Mouse (Mus musculus): ENCODE results near the gene Nipsnap3b. TPM values are rescaled to one million over a fixed set of nuclear protein-coding genes. Genes with fewer than 3 reads are reported as not detected.

The Nipsnap3b gene
- polyA plus RNA-seq, 1 experiment, result 15.9 TPM

GRCm38 (mm10) chr4:53030326-53030948, 18.8 kb downstream of the Nipsnap3b start:
- H3ac ChIP-seq (ENCODE audit: control insufficient read depth, insufficient read length), result no peak overlapping the region
- no peaks in the 10 kb centered on the region for H3K27me3 ChIP-seq (ENCODE audit: control insufficient read depth, insufficient read depth, insufficient read length)
- H3K4me3 ChIP-seq, result no peak overlapping the region
- TF ChIP-seq CEBPB (IDR thresholded peaks at IDR 0.05; ENCODE audit: insufficient read depth, poor library complexity, severe bottlenecking), result no peak
- no peak for TF ChIP-seq MYOG (IDR thresholded peaks at IDR 0.05; ENCODE audit: control insufficient read depth in 1 of 3, insufficient read depth in 1 of 3, insufficient read length in 2 of 3, low read depth in 2 of 3)
- TF ChIP-seq TCF3 (IDR thresholded peaks at IDR 0.05; ENCODE audit: insufficient read length, low read depth), result no peak
- no peak for TF ChIP-seq E2F4 (IDR thresholded peaks at IDR 0.05; ENCODE audit: insufficient read depth)
- TF ChIP-seq REST (IDR thresholded peaks at IDR 0.05; ENCODE audit: insufficient read depth, insufficient read length), result no peak
- TF ChIP-seq TCF12 (IDR thresholded peaks at IDR 0.05; ENCODE audit: insufficient read depth, poor library complexity, severe bottlenecking), result no peak
- no peak for TF ChIP-seq SRF (IDR thresholded peaks at IDR 0.05; ENCODE audit: control insufficient read depth, insufficient read length, low read depth)
- no peak for TF ChIP-seq MYOD1 (IDR thresholded peaks at IDR 0.05; ENCODE audit: control insufficient read depth in 1 of 3, insufficient read length in 2 of 3, low read depth in 2 of 3)
- TF ChIP-seq POLR2A (IDR thresholded peaks at IDR 0.05; ENCODE audit: insufficient read length, low read depth), result no peak
- TF ChIP-seq USF1 (IDR thresholded peaks at IDR 0.05; ENCODE audit: low read depth), result no peak
- TF ChIP-seq POLR2AphosphoS2 (IDR thresholded peaks at IDR 0.05; ENCODE audit: insufficient read length, low read depth), result no peak
- no peak for TF ChIP-seq MAX (IDR thresholded peaks at IDR 0.05; ENCODE audit: low read depth)
- no peak overlapping the region for H3K4me2 ChIP-seq (ENCODE audit: low read depth)
- no peaks in the 10 kb centered on the region for H3K36me3 ChIP-seq (ENCODE audit: control insufficient read depth, insufficient read depth)
- no peaks in the 10 kb centered on the region for H3K79me2 ChIP-seq (ENCODE audit: control insufficient read depth, insufficient read depth)

DNA sequence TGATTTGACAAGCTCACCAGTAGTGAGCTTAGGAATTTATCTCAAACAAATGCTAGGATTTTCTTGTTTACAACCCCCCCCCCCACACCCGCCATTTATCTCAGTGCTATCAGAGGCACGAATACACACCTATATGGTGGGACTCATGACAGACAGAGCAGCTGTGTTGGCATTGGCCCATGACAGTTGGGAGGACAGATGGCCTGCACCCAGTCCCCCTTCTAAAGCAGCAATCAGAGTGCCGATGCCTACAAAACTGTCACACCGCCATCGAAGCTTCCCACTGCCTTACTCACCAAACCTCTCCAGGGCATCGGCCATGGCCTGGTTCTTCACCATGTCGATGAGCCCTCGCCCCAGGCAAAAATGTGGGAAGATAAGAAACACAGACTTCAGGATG, 32.1 kb downstream of the Nipsnap3b start:
- TF ChIP-seq TCF12 (IDR thresholded peaks at IDR 0.05; ENCODE audit: insufficient read depth, poor library complexity, severe bottlenecking) (no peak), MYOD1 (IDR thresholded peaks at IDR 0.05; ENCODE audit: control insufficient read depth in 1 of 3, insufficient read length in 2 of 3, low read depth in 2 of 3) (peak in 1 of 3 experiments; percentile 45)
- H3K27me3 ChIP-seq (ENCODE audit: control insufficient read depth, insufficient read depth, insufficient read length), result no peaks in the 10 kb centered on the region
- H3K36me3 ChIP-seq (ENCODE audit: control insufficient read depth, insufficient read depth), result no peaks in the 10 kb centered on the region

GRCm38 (mm10) chr4:53045807-53046206, 34.1 kb downstream of the Nipsnap3b start:
- H3ac ChIP-seq (ENCODE audit: control insufficient read depth, insufficient read length), result no peak overlapping the region

More for the DNA sequence above, 32.1 kb downstream of the Nipsnap3b start:
- no peak overlapping the region for H3ac ChIP-seq (ENCODE audit: control insufficient read depth, insufficient read length)
- H3K79me2 ChIP-seq (ENCODE audit: control insufficient read depth, insufficient read depth), result no peaks in the 10 kb centered on the region
- H3K4me2 ChIP-seq (ENCODE audit: low read depth), result no peak overlapping the region
- no peak overlapping the region for H3K4me3 ChIP-seq

DNA sequence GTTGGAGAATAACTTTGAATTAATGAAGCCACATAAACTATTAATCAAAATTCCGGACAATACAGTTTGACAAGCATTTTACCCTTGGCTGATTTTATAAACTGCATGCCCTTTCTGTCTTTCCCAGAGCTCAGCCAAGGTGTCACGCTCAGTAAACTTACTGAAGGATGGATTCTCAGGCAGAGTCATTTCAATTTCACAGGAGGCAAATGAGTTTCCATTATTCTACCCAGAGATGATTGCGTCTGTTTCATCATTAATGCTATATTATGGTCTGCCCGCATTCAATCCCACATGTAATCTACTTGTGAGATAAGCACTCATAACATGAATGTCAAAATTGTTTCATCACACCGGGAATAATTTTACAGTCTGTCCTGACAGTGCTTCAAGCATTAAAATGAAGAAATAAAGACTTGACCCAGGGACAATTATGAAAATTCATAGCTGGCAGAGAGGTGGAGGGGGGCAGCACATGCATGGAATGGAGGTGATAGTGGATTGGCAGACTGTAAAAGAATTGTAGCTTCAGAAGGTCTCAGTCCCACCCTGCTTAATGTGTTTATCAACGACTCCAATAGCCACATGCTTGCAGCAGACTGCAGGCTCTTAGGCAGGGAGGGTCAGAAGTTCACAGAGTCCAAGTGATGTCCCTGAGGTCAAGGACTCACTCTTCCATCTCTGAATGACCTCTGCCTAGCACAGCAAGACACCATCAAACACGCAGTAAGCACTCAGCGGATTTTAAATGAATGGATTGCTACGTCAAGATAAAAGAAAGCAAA, 34.8 kb downstream of the Nipsnap3b start:
- Histone ChIP-seq H3K27me3 (ENCODE audit: control insufficient read depth, insufficient read depth, insufficient read length) (no peaks in the 10 kb centered on the region), H3K4me3 (no peak overlapping the region), H3K36me3 (ENCODE audit: control insufficient read depth, insufficient read depth) (no peaks in the 10 kb centered on the region), H3ac (ENCODE audit: control insufficient read depth, insufficient read length) (no peak overlapping the region), H3K4me2 (ENCODE audit: low read depth) (no peak overlapping the region), H3K79me2 (ENCODE audit: control insufficient read depth, insufficient read depth) (no peaks in the 10 kb centered on the region)
- TF ChIP-seq E2F4 (IDR thresholded peaks at IDR 0.05; ENCODE audit: insufficient read depth) (no peak), MYOG (IDR thresholded peaks at IDR 0.05; ENCODE audit: control insufficient read depth in 1 of 3, insufficient read depth in 1 of 3, insufficient read length in 2 of 3, low read depth in 2 of 3) (no peak), POLR2AphosphoS2 (IDR thresholded peaks at IDR 0.05; ENCODE audit: insufficient read length, low read depth) (no peak), TCF12 (IDR thresholded peaks at IDR 0.05; ENCODE audit: insufficient read depth, poor library complexity, severe bottlenecking) (no peak), MYOD1 (IDR thresholded peaks at IDR 0.05; ENCODE audit: control insufficient read depth in 1 of 3, insufficient read length in 2 of 3, low read depth in 2 of 3) (no peak), CEBPB (IDR thresholded peaks at IDR 0.05; ENCODE audit: insufficient read depth, poor library complexity, severe bottlenecking) (no peak), SRF (IDR thresholded peaks at IDR 0.05; ENCODE audit: control insufficient read depth, insufficient read length, low read depth) (no peak), USF1 (IDR thresholded peaks at IDR 0.05; ENCODE audit: low read depth) (no peak), TCF3 (IDR thresholded peaks at IDR 0.05; ENCODE audit: insufficient read length, low read depth) (no peak), MAX (IDR thresholded peaks at IDR 0.05; ENCODE audit: low read depth) (no peak), POLR2A (IDR thresholded peaks at IDR 0.05; ENCODE audit: insufficient read length, low read depth) (no peak), REST (IDR thresholded peaks at IDR 0.05; ENCODE audit: insufficient read depth, insufficient read length) (no peak)

More at GRCm38 (mm10) chr4:53045807-53046206, 34.1 kb downstream of the Nipsnap3b start:
- H3K79me2 ChIP-seq (ENCODE audit: control insufficient read depth, insufficient read depth), result no peaks in the 10 kb centered on the region
- no peak overlapping the region for H3K4me2 ChIP-seq (ENCODE audit: low read depth)
- H3K4me3 ChIP-seq, result no peak overlapping the region
- H3K27me3 ChIP-seq (ENCODE audit: control insufficient read depth, insufficient read depth, insufficient read length), result no peaks in the 10 kb centered on the region
- H3K36me3 ChIP-seq (ENCODE audit: control insufficient read depth, insufficient read depth), result no peaks in the 10 kb centered on the region
- no peak for TF ChIP-seq MAX (IDR thresholded peaks at IDR 0.05; ENCODE audit: low read depth)
- TF ChIP-seq CEBPB (IDR thresholded peaks at IDR 0.05; ENCODE audit: insufficient read depth, poor library complexity, severe bottlenecking), result no peak
